Mouse (Mus musculus) bone marrow, adult 2 months (tissue): ENCODE measurements around the gene Dmap1.

Experiments used
- CTCF ChIP-seq: fragments of 200-500 bp; IDR thresholded peaks from 2 replicates; pipeline ENCODE4 v1.5.1; 2011; ENCODE audit warnings: low read length, control low read depth; ENCODE audit not compliant: control insufficient read depth, insufficient read depth
- POLR2A ChIP-seq: fragments of 200-500 bp; IDR thresholded peaks from 2 replicates; pipeline ENCODE4 v1.6.1; 2011; ENCODE audit warnings: low read depth, mild to moderate bottlenecking, control low read depth, low read length, borderline replicate concordance; ENCODE audit not compliant: control insufficient read depth

GRCm38 (mm10) chr4:117660001-117660400 lies 22.1 kb downstream of the Dmap1 start:
- TF ChIP-seq CTCF, result no peak
- no peak for TF ChIP-seq POLR2A
